Mouse (Mus musculus): ENCODE measurements around the gene Gm37240.

- TF ChIP-seq POLR2A (IDR thresholded peaks at IDR 0.05; ENCODE audit: borderline replicate concordance, low read depth, low read length), result no peak
- no peak for TF ChIP-seq CTCF (IDR thresholded peaks at IDR 0.05; ENCODE audit: low read depth, low read length)
These were observed 650.8 kb downstream of the Gm37240 start for GRCm38 (mm10) chr3:85236546-85236945.

Measured in bone marrow macrophage, adult 2 months (primary cell).